Mouse (Mus musculus) embryonic facial prominence, embryonic 14.5 days (tissue): ENCODE results near the gene Bbs5. TPM values are rescaled to one million over a fixed set of nuclear protein-coding genes. Genes with fewer than 3 reads are reported as not detected.
A peak's percentile ranks its signal among the peaks of the same experiment; 100 is the strongest.

Experiments
- ATAC-seq: fragments of 200-750 bp; cut with Nextera tagmentation; 2 replicates; pipeline ENCODE4 v1.8.0; 2017; ENCODE audit warnings: low read depth, moderate number of reproducible peaks, moderate TSS enrichment
- DNase-seq: peaks from one replicate; pipeline ENCODE4 v3.0.0-alpha.2; 2015; ENCODE audit warnings: low spot score
- H3K27ac ChIP-seq: fragments of 300-500 bp; sonication (generic); replicated peaks from 2 replicates; pipeline ENCODE4 v1.5.1; 2014; ENCODE audit warnings: low read depth, mild to moderate bottlenecking, low read length, moderate library complexity
- H3K27me3 ChIP-seq: fragments of 300-500 bp; sonication (generic); replicated peaks from 2 replicates; pipeline ENCODE4 v1.6.1; 2014; ENCODE audit warnings: low read length; ENCODE audit not compliant: control insufficient read depth, insufficient read depth
- H3K36me3 ChIP-seq: fragments of 300-500 bp; sonication (generic); 2 replicates; pipeline ENCODE4 v1.6.1; 2014; ENCODE audit warnings: low read length, mixed read lengths; ENCODE audit not compliant: control insufficient read depth, insufficient read depth
- H3K4me1 ChIP-seq: fragments of 300-500 bp; sonication (generic); 2 replicates; pipeline ENCODE4 v1.6.1; 2014; ENCODE audit warnings: antibody characterized with exemption, low read length; ENCODE audit not compliant: control insufficient read depth, insufficient read depth
- H3K4me2 ChIP-seq: fragments of 300-500 bp; sonication (generic); 2 replicates; pipeline ENCODE4 v1.6.1; 2014; ENCODE audit warnings: low read depth, mild to moderate bottlenecking, low read length, moderate library complexity, mixed read lengths
- H3K4me3 ChIP-seq: fragments of 300-500 bp; sonication (generic); 2 replicates; pipeline ENCODE4 v1.5.1; 2014; ENCODE audit warnings: low read depth, mild to moderate bottlenecking, low read length
- H3K9ac ChIP-seq: fragments of 300-500 bp; sonication (generic); 2 replicates; pipeline ENCODE4 v1.6.1; 2014; ENCODE audit warnings: low read depth, mild to moderate bottlenecking, low read length, moderate library complexity, mixed read lengths
- H3K9me3 ChIP-seq: fragments of 300-500 bp; sonication (generic); 2 replicates; pipeline ENCODE4 v1.6.1; 2016; ENCODE audit warnings: low read length; ENCODE audit not compliant: control insufficient read depth
- WGBS: fragments of 180-500 bp; shearing (Covaris S2); extraction: QIAGEN DNeasy Blood & Tissue Kit; methylation state at CpG from one replicate; pipeline ENCODE4 v1.1.7; 2014; 5-methylcytosine and 5-hydroxymethylcytosine counted together
- polyA plus RNA-seq: library from polyadenylated mRNA; unstranded; fragments of >200 nt; fragmentation: Nextera tagmentation; extraction: Ambion mirVana; gene quantifications from 2 replicates; pipeline ENCODE4 v1.2.1, GENCODE M21; 2014

The Bbs5 gene
- polyA plus RNA-seq, 1 experiment from 2014 or later = 16.4 TPM

DNA sequence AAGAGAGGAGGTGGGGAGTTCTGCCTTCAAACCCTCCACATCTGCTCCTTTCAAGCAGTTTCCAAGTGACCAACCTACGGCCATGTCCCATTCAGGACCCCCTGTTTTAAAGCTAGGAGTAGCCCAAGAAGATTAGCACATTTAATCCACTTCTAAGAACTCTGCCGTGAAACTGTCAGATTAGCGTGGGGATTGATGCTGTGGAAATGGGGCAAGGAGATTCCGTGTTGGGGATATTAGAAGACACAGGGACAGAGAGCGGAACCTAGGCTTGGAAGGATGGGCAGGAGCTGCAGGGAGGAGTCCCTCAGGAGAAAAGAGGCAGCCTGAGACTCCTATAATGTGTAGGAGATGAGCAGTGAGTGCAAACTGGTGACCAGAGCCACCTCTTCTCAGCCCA lies 2.7 kb downstream of the Bbs5 start:
- 89% methylated on average over 5 of the region's 5 CpGs for WGBS
- no peak for ATAC-seq
- Histone ChIP-seq H3K27ac (no peak overlapping the region), H3K36me3 (peaks cover 8% of the 10 kb centered on the region), H3K9me3 (no peaks in the 10 kb centered on the region), H3K4me1 (peaks cover 8% of the 10 kb centered on the region), H3K4me2 (no peak overlapping the region), H3K4me3 (no peak overlapping the region), H3K27me3 (no peaks in the 10 kb centered on the region), H3K9ac (no peak overlapping the region)
- no peak for DNase-seq

DNA sequence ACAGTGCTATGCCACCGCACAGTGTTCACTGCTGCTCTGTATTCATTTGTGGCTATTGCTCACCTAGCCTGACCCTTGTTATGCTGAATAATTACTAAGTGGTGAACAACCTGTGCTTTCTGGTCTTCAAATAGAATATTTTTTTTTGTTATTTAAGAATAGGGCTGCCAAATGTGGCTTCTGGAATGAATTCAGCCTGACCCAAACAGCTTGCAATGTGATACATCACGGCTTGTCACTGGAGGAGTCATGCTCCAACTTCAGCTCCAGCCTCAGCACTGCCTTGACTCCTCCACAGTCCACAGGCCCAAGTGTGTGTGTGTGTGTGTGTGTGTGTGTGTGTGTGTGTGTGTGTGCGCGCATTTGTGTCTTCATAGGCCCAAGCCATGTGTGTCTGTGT lies 12.4 kb downstream of the Bbs5 start:
- ATAC-seq = no peak
- 96% methylated on average over 4 of the region's 4 CpGs for WGBS
- no peak for DNase-seq

DNA sequence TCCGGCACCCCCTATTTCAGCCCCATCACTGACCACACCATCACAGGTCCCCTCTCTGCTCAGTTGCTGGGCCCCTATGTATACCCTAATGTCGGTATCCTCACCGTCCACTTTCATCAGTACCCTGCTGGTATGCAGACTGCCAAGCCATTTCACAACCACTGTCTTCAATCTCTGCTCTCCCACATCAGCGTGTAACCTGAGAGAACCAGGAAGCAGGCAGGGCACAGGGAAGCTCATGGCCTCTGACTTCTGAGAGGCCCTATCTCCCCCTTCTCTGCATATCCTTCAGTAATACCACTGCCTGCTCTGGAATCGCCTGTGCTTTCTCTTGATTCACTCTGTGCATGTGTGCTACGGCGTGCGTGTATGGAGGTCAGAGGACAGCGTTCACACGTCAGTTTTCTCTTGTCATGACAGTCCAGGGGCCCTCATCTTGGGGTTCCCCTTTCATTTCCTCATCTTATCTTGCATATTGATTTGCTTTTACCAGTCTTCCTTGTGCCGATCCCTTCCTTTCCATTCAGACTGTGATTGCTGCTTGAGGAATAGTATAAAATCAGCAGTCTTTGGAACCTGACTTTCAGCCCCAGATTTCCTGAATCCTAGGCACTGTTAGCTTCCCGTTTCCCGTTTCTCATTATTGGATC lies 17.0 kb downstream of the Bbs5 start:
- H3K4me2 ChIP-seq = no peak overlapping the region
- DNase-seq (no peak), ATAC-seq (no peak)
- H3K4me3 ChIP-seq = no peak overlapping the region
- H3K9me3 ChIP-seq = no peaks in the 10 kb centered on the region
- H3K4me1 ChIP-seq = no peaks in the 10 kb centered on the region
- H3K27me3 ChIP-seq = no peaks in the 10 kb centered on the region
- H3K36me3 ChIP-seq = peaks cover 34% of the 10 kb centered on the region
- 67% methylated on average over 13 of the region's 13 CpGs for WGBS
- no peak overlapping the region for H3K9ac ChIP-seq
- H3K27ac ChIP-seq = no peak overlapping the region

More for the DNA sequence above, 12.4 kb downstream of the Bbs5 start:
- no peak overlapping the region for H3K4me2 ChIP-seq
- H3K4me3 ChIP-seq = no peak overlapping the region
- peaks cover 48% of the 10 kb centered on the region for H3K36me3 ChIP-seq
- no peaks in the 10 kb centered on the region for H3K9me3 ChIP-seq
- no peak overlapping the region for H3K9ac ChIP-seq
- H3K4me1 ChIP-seq = no peaks in the 10 kb centered on the region
- H3K27ac ChIP-seq = no peak overlapping the region
- no peaks in the 10 kb centered on the region for H3K27me3 ChIP-seq

DNA sequence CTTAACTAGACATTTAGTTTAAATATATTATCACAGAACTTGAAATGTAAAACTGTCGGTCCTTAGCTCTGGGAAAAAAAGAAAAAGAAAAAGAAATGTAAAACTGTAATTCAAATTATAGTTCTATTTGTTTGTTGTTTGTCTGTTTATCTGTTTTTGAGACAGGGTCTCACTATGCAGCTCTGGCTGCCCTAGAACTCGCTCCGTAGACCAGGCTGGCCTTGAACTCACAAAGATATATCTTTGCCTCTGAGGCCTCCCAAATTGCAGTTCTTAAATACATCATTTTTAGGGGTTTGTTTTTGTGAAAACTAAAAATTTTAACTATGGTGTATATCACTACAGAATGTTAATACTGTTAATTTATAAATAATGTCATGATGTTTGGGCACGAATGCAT lies 20.7 kb downstream of the Bbs5 start:
- no peaks in the 10 kb centered on the region for H3K27me3 ChIP-seq
- no peak for ATAC-seq
- peaks cover 18% of the 10 kb centered on the region; the same call in 1 of the 2 replicates for H3K36me3 ChIP-seq
- H3K9me3 ChIP-seq = no peaks in the 10 kb centered on the region
- H3K9ac ChIP-seq = no peak overlapping the region
- 94% methylated on average over 4 of the region's 4 CpGs for WGBS
- no peak overlapping the region for H3K4me3 ChIP-seq
- H3K4me1 ChIP-seq = no peaks in the 10 kb centered on the region
- DNase-seq = no peak
- H3K27ac ChIP-seq = no peak overlapping the region
- no peak overlapping the region for H3K4me2 ChIP-seq

DNA sequence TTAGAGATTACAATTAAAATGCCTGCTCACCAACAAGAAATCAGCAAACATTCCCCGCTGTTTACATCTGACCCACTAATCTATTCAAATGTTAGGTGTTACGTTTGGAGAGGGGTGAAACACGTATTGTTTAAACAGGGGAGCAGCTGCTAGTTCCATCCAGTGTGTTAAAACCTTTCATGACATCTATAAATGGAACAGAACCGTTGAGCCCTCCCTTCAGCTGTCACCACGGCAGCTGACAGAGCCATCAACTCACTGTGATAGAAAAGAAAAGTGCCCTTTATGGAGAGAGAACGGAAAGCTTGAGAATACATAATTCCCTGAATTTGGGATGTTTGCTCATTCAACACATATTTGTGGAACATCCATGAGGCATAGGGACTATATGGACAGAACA lies 21.4 kb downstream of the Bbs5 start:
- Histone ChIP-seq H3K4me1 (no peaks in the 10 kb centered on the region), H3K27ac (no peak overlapping the region; the same call in 1 of the 2 replicates), H3K4me2 (no peak overlapping the region), H3K27me3 (no peaks in the 10 kb centered on the region), H3K36me3 (peaks cover 13% of the 10 kb centered on the region; the same call in 1 of the 2 replicates), H3K9ac (no peak overlapping the region), H3K9me3 (no peaks in the 10 kb centered on the region), H3K4me3 (no peak overlapping the region)
- DNase-seq = peak; percentile 43
- peak; percentile 33; the same call in 1 of the 2 replicates for ATAC-seq
- WGBS = 80% methylated on average over 6 of the region's 6 CpGs

GRCm38 (mm10) chr2:69669853-69670252 lies 22.9 kb downstream of the Bbs5 start, which contains the start of gene Klhl41:
Gene Klhl41, plus strand, starts transcription at chr2:69670120.
- WGBS = 78% methylated on average over 9 of the region's 9 CpGs
- ATAC-seq = peak; percentile 59; the same call in 1 of the 2 replicates
- Histone ChIP-seq H3K4me2 (no peak within 1 kb of the TSS), H3K9ac (no peak within 1 kb of the TSS), H3K27me3 (no peaks in the 10 kb centered on the region), H3K4me1 (no peaks in the 10 kb centered on the region), H3K9me3 (no peaks in the 10 kb centered on the region), H3K27ac (no peak within 1 kb of the TSS; the same call in 1 of the 2 replicates), H3K4me3 (peak within 1 kb of the TSS; percentile 11; the same call in 1 of the 2 replicates), H3K36me3 (peaks cover 5% of the 10 kb centered on the region; the same call in 1 of the 2 replicates)
- DNase-seq = peak; percentile 52

DNA sequence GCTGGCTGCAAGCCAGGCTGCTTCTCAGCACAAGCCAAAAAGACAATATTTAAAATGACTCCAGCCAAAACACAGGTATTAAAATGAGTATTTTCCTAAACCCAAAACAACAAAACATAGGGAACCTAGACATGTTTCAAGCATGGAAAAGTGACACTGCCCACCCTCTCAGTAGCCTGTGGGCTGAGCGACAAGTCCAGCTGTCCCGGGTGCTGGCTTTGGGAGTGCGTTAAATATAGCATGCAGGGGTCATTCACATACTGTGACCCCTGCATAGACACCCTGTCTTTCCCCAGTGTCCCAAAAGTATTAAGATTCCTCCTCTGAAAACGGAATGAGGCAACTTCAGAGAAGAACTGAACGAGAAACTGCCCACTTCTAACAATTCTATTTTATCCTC lies 26.8 kb downstream of the Bbs5 start:
- no peaks in the 10 kb centered on the region for H3K9me3 ChIP-seq
- H3K4me1 ChIP-seq = no peaks in the 10 kb centered on the region
- H3K27ac ChIP-seq = 0 out of 2 replicates have a peak overlapping the region, but pooled peaks have one; percentile 39
- 63% methylated on average over 5 of the region's 5 CpGs for WGBS
- no peak overlapping the region for H3K4me2 ChIP-seq
- DNase-seq = peak; percentile 26
- no peaks in the 10 kb centered on the region for H3K27me3 ChIP-seq
- H3K4me3 ChIP-seq = no peak overlapping the region
- no peak overlapping the region for H3K9ac ChIP-seq
- H3K36me3 ChIP-seq = no peaks in the 10 kb centered on the region; the same call in 1 of the 2 replicates
- peak; percentile 65; the same call in 1 of the 2 replicates for ATAC-seq

DNA sequence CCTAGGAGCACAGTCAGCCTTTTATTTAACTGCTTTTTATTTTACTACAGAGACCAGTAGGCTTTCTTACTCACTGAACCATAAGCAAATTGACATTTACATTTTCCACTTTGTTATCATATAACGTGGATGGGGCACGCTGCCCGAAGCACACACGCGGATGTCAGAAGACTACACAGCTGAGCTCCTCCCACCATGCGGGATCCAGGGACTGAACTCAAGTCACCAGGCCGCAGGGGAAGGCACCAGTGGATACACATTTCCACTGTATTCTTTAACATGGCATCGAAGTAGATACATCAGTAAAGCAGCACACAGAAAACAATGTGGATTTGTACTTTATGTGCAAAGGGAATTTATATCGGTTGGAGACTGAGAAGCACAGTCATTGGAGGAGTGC lies 28.3 kb downstream of the Bbs5 start:
- Histone ChIP-seq H3K9ac (no peak overlapping the region), H3K9me3 (no peaks in the 10 kb centered on the region), H3K4me1 (no peaks in the 10 kb centered on the region), H3K27me3 (no peaks in the 10 kb centered on the region), H3K4me2 (no peak overlapping the region), H3K27ac (no peak overlapping the region), H3K36me3 (peaks cover 7% of the 10 kb centered on the region; the same call in 1 of the 2 replicates), H3K4me3 (no peak overlapping the region)
- ATAC-seq = no peak
- WGBS = 93% methylated on average over 9 of the region's 9 CpGs
- no peak for DNase-seq

DNA sequence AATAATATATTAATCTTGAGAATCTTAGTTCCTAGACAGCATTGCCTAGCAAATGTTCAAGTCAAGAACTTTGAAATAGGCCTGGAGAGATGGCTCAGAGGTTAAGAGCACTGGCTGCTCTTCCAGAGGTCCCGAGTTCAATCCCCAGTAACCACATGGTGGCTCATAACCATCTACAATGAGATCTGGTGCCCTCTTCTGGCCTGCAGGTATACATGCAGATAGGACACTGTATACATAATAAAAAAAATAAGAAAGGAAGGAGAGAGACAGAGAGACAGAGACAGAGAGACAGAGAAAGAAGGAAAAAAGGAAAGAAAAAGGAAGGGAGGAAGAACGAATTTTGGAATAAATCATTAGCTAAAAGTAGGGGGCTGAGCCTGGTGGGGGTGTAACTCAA lies 29.7 kb downstream of the Bbs5 start:
- Histone ChIP-seq H3K9me3 (no peaks in the 10 kb centered on the region), H3K27me3 (no peaks in the 10 kb centered on the region), H3K4me1 (no peaks in the 10 kb centered on the region), H3K4me3 (no peak overlapping the region), H3K4me2 (no peak overlapping the region), H3K36me3 (0 out of 2 replicates have a peak, but pooled peaks cover 8% of the 10 kb centered on the region), H3K27ac (no peak overlapping the region), H3K9ac (no peak overlapping the region)
- WGBS = 55% methylated on average over 2 of the region's 2 CpGs
- no peak for DNase-seq
- ATAC-seq = no peak
